Mouse (Mus musculus) stomach, postnatal 0 days (tissue): ENCODE measurements around the gene Egfem1.

Experiments used
- CTCF ChIP-seq: IDR thresholded peaks from 2 replicates; pipeline ENCODE4 v1.5.1; 2016; ENCODE audit warnings: antibody characterized with exemption, low read depth, mild to moderate bottlenecking, moderate library complexity
- EP300 ChIP-seq: optimal IDR thresholded peaks from 2 replicates; pipeline ENCODE3; 2016; ENCODE audit warnings: antibody characterized with exemption

DNA sequence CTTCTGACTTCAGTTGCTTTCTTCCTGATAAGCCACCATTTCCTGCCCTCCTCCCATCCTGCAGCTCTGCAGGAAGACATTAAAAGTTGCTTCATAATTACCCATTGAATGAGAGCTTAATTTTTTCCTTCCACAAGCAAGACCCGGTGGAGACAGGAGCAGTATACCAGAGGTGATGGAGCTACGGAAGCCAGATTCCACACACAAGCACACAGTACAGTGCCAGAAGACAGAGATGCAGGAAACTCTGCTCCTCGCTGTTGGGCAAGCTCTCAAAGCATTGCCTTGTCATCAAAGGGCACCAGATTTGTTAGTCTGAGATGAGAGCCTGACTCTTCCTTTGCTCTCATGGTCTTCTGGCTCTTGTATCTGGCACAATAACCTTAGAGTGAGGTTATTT is 364.3 kb downstream of the Egfem1 start:
- TF ChIP-seq EP300 = no peak
- no peak for TF ChIP-seq CTCF
